Comparison of ENCODE assay signal across 8 mouse cellular contexts in genomic region chr2:180173711-180174110, GRCm38 (mm10). TPM values are rescaled to one million over a fixed set of nuclear protein-coding genes. Genes with fewer than 3 reads are reported as not detected.
DNase-seq lines count a peak whose midpoint lies in the region; ATAC-seq and TF ChIP-seq lines count a peak whose summit lies in the region.
"Not testable (repeated sequence)": the region's sequence is repeated elsewhere in the genome, so short reads cannot be mapped to it uniquely, and the experiment has no call there.

No protein-coding gene starts in this region.

- peak; percentile 15 for DNase-seq in 3T3-L1 (ENCODE audit: low read depth, low spot score)
- peak; percentile 27 for DNase-seq in cerebellum, adult 11 months
- DNase-seq in embryonic facial prominence, embryonic 10.5 days (ENCODE audit: low spot score), result not testable (repeated sequence)
- DNase-seq in stomach, postnatal 0 days (ENCODE audit: low spot score), result peak; percentile 48

- not testable (repeated sequence) for TF ChIP-seq EP300 in stomach, postnatal 0 days (optimal IDR thresholded peaks at IDR 0.05)

- 92% methylated on average over 8 of the region's 8 CpGs for WGBS in embryonic facial prominence, embryonic 10.5 days
- 84% methylated on average over 8 of the region's 8 CpGs for WGBS in heart, embryonic 12.5 days
- 79% methylated on average over 8 of the region's 8 CpGs for WGBS in intestine, postnatal 0 days
- WGBS in liver, embryonic 12.5 days (ENCODE audit: insufficient replicate concordance), result 90% methylated on average over 8 of the region's 8 CpGs
- WGBS in stomach, postnatal 0 days, result 72% methylated on average over 8 of the region's 8 CpGs

- H3K4me3 ChIP-seq in embryonic facial prominence, embryonic 10.5 days, result peak overlapping the region; percentile 92; the same call in 1 of the 2 replicates
- not testable (repeated sequence) for H3K4me3 ChIP-seq in heart, embryonic 12.5 days; intestine, postnatal 0 days (ENCODE audit: low read depth, low read length); stomach, postnatal 0 days (ENCODE audit: low read depth, low read length)
- peak overlapping the region; percentile 98 for H3K4me3 ChIP-seq in liver, embryonic 12.5 days
- peak overlapping the region; percentile 91 for H3K4me3 ChIP-seq in megakaryocyte, embryonic 14.5 days (replicated peaks)

- not testable (repeated sequence) for H3K9ac ChIP-seq in heart, embryonic 12.5 days; intestine, postnatal 0 days (ENCODE audit: low read depth, low read length); stomach, postnatal 0 days (ENCODE audit: low read length)
- peak overlapping the region; percentile 96; the same call in 1 of the 2 replicates for H3K9ac ChIP-seq in liver, embryonic 12.5 days

- H3K9me3 ChIP-seq in embryonic facial prominence, embryonic 10.5 days; heart, embryonic 12.5 days (replicated peaks); intestine, postnatal 0 days (ENCODE audit: control insufficient read depth); liver, embryonic 12.5 days (replicated peaks); megakaryocyte, embryonic 14.5 days; stomach, postnatal 0 days (ENCODE audit: control insufficient read depth, low read length): not testable (repeated sequence)

- not testable (repeated sequence) for TF ChIP-seq CTCF in intestine, postnatal 0 days (IDR thresholded peaks at IDR 0.05; ENCODE audit: low read depth); stomach, postnatal 0 days (IDR thresholded peaks at IDR 0.05; ENCODE audit: low read depth)

- H3K27me3 ChIP-seq in embryonic facial prominence, embryonic 10.5 days (replicated peaks; ENCODE audit: low read depth, poor library complexity, severe bottlenecking); heart, embryonic 12.5 days (replicated peaks); intestine, postnatal 0 days (replicated peaks; ENCODE audit: control insufficient read depth, insufficient read depth, low read length); liver, embryonic 12.5 days (replicated peaks); megakaryocyte, embryonic 14.5 days (replicated peaks); stomach, postnatal 0 days (ENCODE audit: control insufficient read depth, insufficient read depth, low read length): not testable (repeated sequence)

- H3K4me1 ChIP-seq in embryonic facial prominence, embryonic 10.5 days, result peaks cover 25% of the 10 kb centered on the region
- H3K4me1 ChIP-seq in heart, embryonic 12.5 days (replicated peaks), result peaks cover 16% of the 10 kb centered on the region
- not testable (repeated sequence) for H3K4me1 ChIP-seq in intestine, postnatal 0 days (replicated peaks; ENCODE audit: control insufficient read depth, insufficient read depth, low read length); stomach, postnatal 0 days (replicated peaks; ENCODE audit: control insufficient read depth, insufficient read depth)
- H3K4me1 ChIP-seq in liver, embryonic 12.5 days, result peaks cover 33% of the 10 kb centered on the region
- H3K4me1 ChIP-seq in megakaryocyte, embryonic 14.5 days, result peaks cover 45% of the 10 kb centered on the region

- not testable (repeated sequence) for H3K27ac ChIP-seq in embryonic facial prominence, embryonic 10.5 days (replicated peaks); heart, embryonic 12.5 days (ENCODE audit: poor library complexity, severe bottlenecking); liver, embryonic 12.5 days
- H3K27ac ChIP-seq in intestine, postnatal 0 days (ENCODE audit: low read depth, low read length), result 0 out of 2 replicates have a peak overlapping the region, but pooled peaks have one; percentile 15
- peak overlapping the region; percentile 61 for H3K27ac ChIP-seq in stomach, postnatal 0 days (replicated peaks)

- peaks cover 62% of the 10 kb centered on the region for H3K36me3 ChIP-seq in embryonic facial prominence, embryonic 10.5 days (replicated peaks)
- H3K36me3 ChIP-seq in heart, embryonic 12.5 days, result peaks cover 58% of the 10 kb centered on the region
- peaks cover 53% of the 10 kb centered on the region for H3K36me3 ChIP-seq in intestine, postnatal 0 days (ENCODE audit: control insufficient read depth, insufficient read depth)
- H3K36me3 ChIP-seq in liver, embryonic 12.5 days, result peaks cover 59% of the 10 kb centered on the region
- peaks cover 61% of the 10 kb centered on the region for H3K36me3 ChIP-seq in megakaryocyte, embryonic 14.5 days (replicated peaks; ENCODE audit: low read length)
- H3K36me3 ChIP-seq in stomach, postnatal 0 days (ENCODE audit: control insufficient read depth, insufficient read depth, low read length), result peaks cover 23% of the 10 kb centered on the region

- not testable (repeated sequence) for ATAC-seq in heart, embryonic 12.5 days (ENCODE audit: insufficient number of reproducible peaks, low FRiP score); intestine, postnatal 0 days; liver, embryonic 12.5 days; stomach, postnatal 0 days (ENCODE audit: low FRiP score, low TSS enrichment)

- H3K4me2 ChIP-seq in heart, embryonic 12.5 days, result peak overlapping the region; percentile 86; the same call in 1 of the 2 replicates
- not testable (repeated sequence) for H3K4me2 ChIP-seq in intestine, postnatal 0 days (replicated peaks; ENCODE audit: low read depth)
- H3K4me2 ChIP-seq in liver, embryonic 12.5 days, result peak overlapping the region; percentile 93
- peak overlapping the region; percentile 90; the same call in 1 of the 2 replicates for H3K4me2 ChIP-seq in stomach, postnatal 0 days (replicated peaks; ENCODE audit: low read depth)

RNA-seq across cellular contexts. Expression of gene Adrm1, which starts 2.4 kb away (rescaled TPM):
- polyA plus RNA-seq in embryonic facial prominence, embryonic 10.5 days (2016; fragmentation: Nextera tagmentation; extraction: Ambion mirVana), result 264 and 272 TPM in 2 replicates
- 150 and 154 TPM in 2 replicates for polyA plus RNA-seq in heart, embryonic 12.5 days (2016; fragmentation: Nextera tagmentation; extraction: Ambion mirVana)
- polyA plus RNA-seq in intestine, postnatal 0 days (2015; fragmentation: Nextera tagmentation; extraction: Ambion mirVana), result 132 and 142 TPM in 2 replicates
- polyA plus RNA-seq in liver, embryonic 12.5 days (2016; fragmentation: Nextera tagmentation; extraction: Ambion mirVana), result 176 and 189 TPM in 2 replicates
- polyA plus RNA-seq in megakaryocyte, embryonic 14.5 days (2012; ENCODE audit: insufficient read depth, low replicate concordance), result 509 and 1,399 TPM in 2 replicates
- 141 TPM in 2 replicates for polyA plus RNA-seq in stomach, postnatal 0 days (2015; fragmentation: Nextera tagmentation; extraction: Ambion mirVana)

RNA-seq across cellular contexts. Expression of gene Lama5, which starts 51.9 kb away (rescaled TPM):
- 19.6 and 25.3 TPM in 2 replicates for polyA plus RNA-seq in embryonic facial prominence, embryonic 10.5 days (2016; fragmentation: Nextera tagmentation; extraction: Ambion mirVana)
- 31.7 and 38.1 TPM in 2 replicates for polyA plus RNA-seq in heart, embryonic 12.5 days (2016; fragmentation: Nextera tagmentation; extraction: Ambion mirVana)
- polyA plus RNA-seq in intestine, postnatal 0 days (2015; fragmentation: Nextera tagmentation; extraction: Ambion mirVana), result 19.8 and 23.5 TPM in 2 replicates
- polyA plus RNA-seq in liver, embryonic 12.5 days (2016; fragmentation: Nextera tagmentation; extraction: Ambion mirVana), result 4.1 and 4.3 TPM in 2 replicates
- 0.23 and 3.4 TPM in 2 replicates for polyA plus RNA-seq in megakaryocyte, embryonic 14.5 days (2012; ENCODE audit: insufficient read depth, low replicate concordance)
- 29.7 and 34.9 TPM in 2 replicates for polyA plus RNA-seq in stomach, postnatal 0 days (2015; fragmentation: Nextera tagmentation; extraction: Ambion mirVana)

RNA-seq across cellular contexts. Expression of gene Osbpl2, which starts 54.6 kb away (rescaled TPM):
- polyA plus RNA-seq in embryonic facial prominence, embryonic 10.5 days (2016; fragmentation: Nextera tagmentation; extraction: Ambion mirVana), result 23.6 and 24.9 TPM in 2 replicates
- polyA plus RNA-seq in heart, embryonic 12.5 days (2016; fragmentation: Nextera tagmentation; extraction: Ambion mirVana), result 37.2 and 37.5 TPM in 2 replicates
- polyA plus RNA-seq in intestine, postnatal 0 days (2015; fragmentation: Nextera tagmentation; extraction: Ambion mirVana), result 22.9 and 26.4 TPM in 2 replicates
- 13.5 and 15.5 TPM in 2 replicates for polyA plus RNA-seq in liver, embryonic 12.5 days (2016; fragmentation: Nextera tagmentation; extraction: Ambion mirVana)
- polyA plus RNA-seq in megakaryocyte, embryonic 14.5 days (2012; ENCODE audit: insufficient read depth, low replicate concordance), result 6.4 and 18.4 TPM in 2 replicates
- 46.4 and 50.4 TPM in 2 replicates for polyA plus RNA-seq in stomach, postnatal 0 days (2015; fragmentation: Nextera tagmentation; extraction: Ambion mirVana)
